Mouse (Mus musculus): ENCODE measurements at regions not wholly inside any gene's neighbourhood (a gene's known extent, or its start where the extent isn't known, plus 50 kb on each side); places are given as distances from the start of the nearest gene placed in this dataset.

GRCm38 (mm10) chr1:184553791-184554190 is 178.6 kb downstream of the Hlx start:
- Histone ChIP-seq H3K4me1 (replicated peaks; ENCODE audit: control insufficient read depth, insufficient read depth) (no peaks in the 10 kb centered on the region), H3K27me3 (ENCODE audit: control insufficient read depth, insufficient read depth, low read length) (no peaks in the 10 kb centered on the region), H3K9ac (ENCODE audit: low read length) (no peak overlapping the region), H3K4me3 (ENCODE audit: low read depth, low read length) (no peak overlapping the region), H3K4me2 (replicated peaks; ENCODE audit: low read depth) (no peak overlapping the region), H3K9me3 (ENCODE audit: control insufficient read depth, low read length) (no peaks in the 10 kb centered on the region), H3K27ac (replicated peaks) (no peak overlapping the region), H3K36me3 (ENCODE audit: control insufficient read depth, insufficient read depth, low read length) (no peaks in the 10 kb centered on the region)
- DNase-seq (ENCODE audit: low spot score) (no peak), ATAC-seq (ENCODE audit: low FRiP score, low TSS enrichment) (no peak)
- TF ChIP-seq EP300 (optimal IDR thresholded peaks at IDR 0.05) (no peak), CTCF (IDR thresholded peaks at IDR 0.05; ENCODE audit: low read depth) (no peak)

GRCm38 (mm10) chr1:184550491-184550890 is 181.9 kb downstream of the Hlx start:
- H3K9me3 ChIP-seq (ENCODE audit: control insufficient read depth, low read length): no peaks in the 10 kb centered on the region
- DNase-seq (ENCODE audit: low spot score) (no peak), ATAC-seq (ENCODE audit: low FRiP score, low TSS enrichment) (no peak)
- H3K27me3 ChIP-seq (ENCODE audit: control insufficient read depth, insufficient read depth, low read length): no peaks in the 10 kb centered on the region
- H3K4me1 ChIP-seq (replicated peaks; ENCODE audit: control insufficient read depth, insufficient read depth): no peaks in the 10 kb centered on the region
- H3K9ac ChIP-seq (ENCODE audit: low read length): no peak overlapping the region
- H3K4me2 ChIP-seq (replicated peaks; ENCODE audit: low read depth): no peak overlapping the region
- H3K4me3 ChIP-seq (ENCODE audit: low read depth, low read length): no peak overlapping the region
- H3K36me3 ChIP-seq (ENCODE audit: control insufficient read depth, insufficient read depth, low read length): no peaks in the 10 kb centered on the region
- TF ChIP-seq EP300 (optimal IDR thresholded peaks at IDR 0.05): no peak
- no peak for TF ChIP-seq CTCF (IDR thresholded peaks at IDR 0.05; ENCODE audit: low read depth)
- H3K27ac ChIP-seq (replicated peaks): no peak overlapping the region
- WGBS: 87% methylated on average over 2 of the region's 2 CpGs

- WGBS: 52% methylated on average over 15 of the region's 15 CpGs
- Histone ChIP-seq H3K9ac (ENCODE audit: low read length) (no peak overlapping the region), H3K4me2 (replicated peaks; ENCODE audit: low read depth) (no peak overlapping the region), H3K4me3 (ENCODE audit: low read depth, low read length) (no peak overlapping the region), H3K27me3 (ENCODE audit: control insufficient read depth, insufficient read depth, low read length) (no peaks in the 10 kb centered on the region), H3K36me3 (ENCODE audit: control insufficient read depth, insufficient read depth, low read length) (no peaks in the 10 kb centered on the region), H3K4me1 (replicated peaks; ENCODE audit: control insufficient read depth, insufficient read depth) (no peaks in the 10 kb centered on the region), H3K27ac (replicated peaks) (no peak overlapping the region), H3K9me3 (ENCODE audit: control insufficient read depth, low read length) (no peaks in the 10 kb centered on the region)
- ATAC-seq (ENCODE audit: low FRiP score, low TSS enrichment) (no peak), DNase-seq (ENCODE audit: low spot score) (no peak)
- TF ChIP-seq EP300 (optimal IDR thresholded peaks at IDR 0.05) (no peak), CTCF (IDR thresholded peaks at IDR 0.05; ENCODE audit: low read depth) (no peak)
Observed at GRCm38 (mm10) chr1:184547650-184548235, 184.7 kb downstream of the Hlx start.

- Histone ChIP-seq H3K4me2 (replicated peaks; ENCODE audit: low read depth) (no peak overlapping the region), H3K4me3 (ENCODE audit: low read depth, low read length) (no peak overlapping the region), H3K4me1 (replicated peaks; ENCODE audit: control insufficient read depth, insufficient read depth) (no peaks in the 10 kb centered on the region), H3K9ac (ENCODE audit: low read length) (no peak overlapping the region), H3K27ac (replicated peaks) (no peak overlapping the region), H3K36me3 (ENCODE audit: control insufficient read depth, insufficient read depth, low read length) (no peaks in the 10 kb centered on the region), H3K9me3 (ENCODE audit: control insufficient read depth, low read length) (no peaks in the 10 kb centered on the region), H3K27me3 (ENCODE audit: control insufficient read depth, insufficient read depth, low read length) (no peaks in the 10 kb centered on the region)
- WGBS: 85% methylated on average over 5 of the region's 5 CpGs
- TF ChIP-seq CTCF (IDR thresholded peaks at IDR 0.05; ENCODE audit: low read depth) (no peak), EP300 (optimal IDR thresholded peaks at IDR 0.05) (no peak)
- DNase-seq (ENCODE audit: low spot score) (no peak), ATAC-seq (ENCODE audit: low FRiP score, low TSS enrichment) (no peak)
Observed at GRCm38 (mm10) chr1:184546140-184546661, 186.2 kb downstream of the Hlx start.

- Histone ChIP-seq H3K9me3 (ENCODE audit: control insufficient read depth, low read length) (no peaks in the 10 kb centered on the region), H3K9ac (ENCODE audit: low read length) (no peak overlapping the region), H3K4me1 (replicated peaks; ENCODE audit: control insufficient read depth, insufficient read depth) (no peaks in the 10 kb centered on the region), H3K27ac (replicated peaks) (no peak overlapping the region), H3K4me2 (replicated peaks; ENCODE audit: low read depth) (no peak overlapping the region), H3K36me3 (ENCODE audit: control insufficient read depth, insufficient read depth, low read length) (no peaks in the 10 kb centered on the region), H3K4me3 (ENCODE audit: low read depth, low read length) (no peak overlapping the region), H3K27me3 (ENCODE audit: control insufficient read depth, insufficient read depth, low read length) (no peaks in the 10 kb centered on the region)
- ATAC-seq (ENCODE audit: low FRiP score, low TSS enrichment) (no peak), DNase-seq (ENCODE audit: low spot score) (no peak)
- no peak for TF ChIP-seq EP300 (optimal IDR thresholded peaks at IDR 0.05)
- no peak for TF ChIP-seq CTCF (IDR thresholded peaks at IDR 0.05; ENCODE audit: low read depth)
- 50% methylated on average over 4 of the region's 4 CpGs for WGBS
Observed at GRCm38 (mm10) chr1:184545111-184545510, 187.3 kb downstream of the Hlx start.

- WGBS: 69% methylated on average over 11 of the region's 11 CpGs
- Histone ChIP-seq H3K36me3 (ENCODE audit: control insufficient read depth, insufficient read depth, low read length) (no peaks in the 10 kb centered on the region), H3K27me3 (ENCODE audit: control insufficient read depth, insufficient read depth, low read length) (no peaks in the 10 kb centered on the region), H3K9ac (ENCODE audit: low read length) (no peak overlapping the region), H3K4me2 (replicated peaks; ENCODE audit: low read depth) (no peak overlapping the region), H3K9me3 (ENCODE audit: control insufficient read depth, low read length) (no peaks in the 10 kb centered on the region), H3K4me1 (replicated peaks; ENCODE audit: control insufficient read depth, insufficient read depth) (no peaks in the 10 kb centered on the region), H3K27ac (replicated peaks) (no peak overlapping the region), H3K4me3 (ENCODE audit: low read depth, low read length) (no peak overlapping the region)
- DNase-seq (ENCODE audit: low spot score) (no peak), ATAC-seq (ENCODE audit: low FRiP score, low TSS enrichment) (no peak)
- TF ChIP-seq EP300 (optimal IDR thresholded peaks at IDR 0.05): no peak
- no peak for TF ChIP-seq CTCF (IDR thresholded peaks at IDR 0.05; ENCODE audit: low read depth)
Observed at GRCm38 (mm10) chr1:184542321-184543115, 189.9 kb downstream of the Hlx start.
